Mouse (Mus musculus): ENCODE results near the gene Enpp7.

The Enpp7 gene

GRCm38 (mm10) chr11:119036447-119036846, 48.5 kb downstream of the Enpp7 start:
- no peak for DNase-seq (ENCODE audit: low spot score)

- DNase-seq (ENCODE audit: low spot score), result no peak
Observed at GRCm38 (mm10) chr11:119036934-119037779, 49.2 kb downstream of the Enpp7 start.

GRCm38 (mm10) chr11:119037780-119038401, 49.9 kb downstream of the Enpp7 start:
- no peak for DNase-seq (ENCODE audit: low spot score)

- DNase-seq (ENCODE audit: low spot score), result no peak
Observed at GRCm38 (mm10) chr11:119038744-119039484, 50.9 kb downstream of the Enpp7 start.

- DNase-seq (ENCODE audit: low spot score), result no peak
Observed at GRCm38 (mm10) chr11:119039732-119040512, 51.9 kb downstream of the Enpp7 start.

GRCm38 (mm10) chr11:119040600-119041324, 52.8 kb downstream of the Enpp7 start, which contains the start of gene Cbx8:
Cbx8 (minus strand) TSS chr11:119040969.
- peak; percentile 96 for DNase-seq (ENCODE audit: low spot score)

GRCm38 (mm10) chr11:119041325-119041716, 53.3 kb downstream of the Enpp7 start:
- DNase-seq (ENCODE audit: low spot score), result no peak

GRCm38 (mm10) chr11:119041750-119042465, 53.9 kb downstream of the Enpp7 start:
- no peak for DNase-seq (ENCODE audit: low spot score)
